Mouse (Mus musculus): ENCODE results near the gene Crtc3. TPM values are rescaled to one million over a fixed set of nuclear protein-coding genes. Genes with fewer than 3 reads are reported as not detected.

Crtc3 gene
- polyA plus RNA-seq, 1 experiment from 2014 or later, result 18.5 TPM

DNA sequence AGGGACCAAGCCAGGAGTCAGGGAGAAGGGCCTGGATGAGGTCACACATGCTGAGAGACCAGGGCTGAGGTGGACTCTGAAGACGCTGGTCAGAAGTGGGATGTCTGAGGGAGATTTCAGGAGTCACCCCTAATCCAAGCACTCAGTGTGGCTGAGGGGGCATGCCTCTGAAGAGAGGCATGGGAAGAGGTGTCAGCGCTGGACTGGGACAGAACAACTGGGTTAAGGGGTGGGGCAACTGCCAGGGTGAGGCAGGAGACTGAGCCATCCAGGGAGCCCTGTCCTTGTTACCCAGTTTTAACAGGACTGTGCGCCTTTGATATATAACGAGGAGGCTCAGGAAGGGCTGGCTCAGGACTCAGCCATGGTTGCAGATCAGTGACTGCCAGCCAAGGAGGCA lies 102.5 kb downstream of the Crtc3 start:
- H3K4me2 ChIP-seq (ENCODE audit: low read length), result no peak overlapping the region
- peaks cover 30% of the 10 kb centered on the region for H3K36me3 ChIP-seq (ENCODE audit: control insufficient read depth, insufficient read depth, low read length)
- H3K9me3 ChIP-seq (ENCODE audit: control insufficient read depth, low read length), result no peaks in the 10 kb centered on the region
- WGBS, result 49% methylated on average over 4 of the region's 4 CpGs
- H3K4me1 ChIP-seq (ENCODE audit: control insufficient read depth in 2 of 2, insufficient read depth in 2 of 2, low read length in 2 of 2), result peaks cover 10 to 13% of the 10 kb centered on the region in 2 experiments
- H3K27ac ChIP-seq (replicated peaks in 1 of 2; ENCODE audit: control insufficient read depth in 1 of 2, insufficient read depth in 1 of 2, low read depth in 2 of 2, low read length in 2 of 2), result peak overlapping the region in 1 of 2 experiments; percentile 50; a peak in 1 of 4 replicates
- no peak for ATAC-seq (ENCODE audit: insufficient number of reproducible peaks, insufficient read depth, low FRiP score, low read depth)
- no peak overlapping the region for H3K9ac ChIP-seq (ENCODE audit: low read length)
- H3K27me3 ChIP-seq (ENCODE audit: control insufficient read depth, insufficient read depth, low read length), result no peaks in the 10 kb centered on the region
- no peak overlapping the region for H3K4me3 ChIP-seq (ENCODE audit: control insufficient read depth in 1 of 2, insufficient read depth in 1 of 2, low read depth in 1 of 2, low read length in 2 of 2)

DNA sequence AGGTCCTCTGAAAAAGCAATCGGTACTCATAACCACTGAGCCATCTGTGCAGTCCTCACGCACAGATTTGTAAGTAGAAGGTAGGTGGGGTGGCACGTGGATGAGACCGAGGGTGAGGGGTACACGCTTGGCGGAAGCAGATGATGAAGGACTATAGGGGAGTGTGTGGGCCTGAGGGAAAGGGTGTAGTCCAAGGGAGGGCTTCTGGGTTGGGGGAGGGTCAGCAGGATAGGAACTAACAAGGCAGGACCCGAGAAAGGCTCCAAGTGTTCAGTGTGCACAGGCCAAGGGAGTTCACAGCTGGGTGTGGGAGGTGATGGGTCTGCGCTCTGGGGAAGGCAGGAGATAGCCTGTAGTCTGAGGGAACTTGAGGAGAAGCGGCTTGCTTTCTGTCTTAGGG lies 103.3 kb downstream of the Crtc3 start:
- Histone ChIP-seq H3K4me3 (ENCODE audit: control insufficient read depth in 1 of 2, insufficient read depth in 1 of 2, low read depth in 1 of 2, low read length in 2 of 2) (no peak overlapping the region), H3K4me1 (ENCODE audit: control insufficient read depth in 2 of 2, insufficient read depth in 2 of 2, low read length in 2 of 2) (peaks cover 10 to 17% of the 10 kb centered on the region in 2 experiments), H3K4me2 (ENCODE audit: low read length) (no peak overlapping the region), H3K36me3 (ENCODE audit: control insufficient read depth, insufficient read depth, low read length) (peaks cover 22% of the 10 kb centered on the region), H3K9ac (ENCODE audit: low read length) (no peak overlapping the region), H3K27me3 (ENCODE audit: control insufficient read depth, insufficient read depth, low read length) (no peaks in the 10 kb centered on the region), H3K9me3 (ENCODE audit: control insufficient read depth, low read length) (no peaks in the 10 kb centered on the region), H3K27ac (replicated peaks in 1 of 2; ENCODE audit: control insufficient read depth in 1 of 2, insufficient read depth in 1 of 2, low read depth in 2 of 2, low read length in 2 of 2) (no peak overlapping the region)
- WGBS, result 82% methylated on average over 9 of the region's 9 CpGs
- ATAC-seq (ENCODE audit: insufficient number of reproducible peaks, insufficient read depth, low FRiP score, low read depth), result no peak

DNA sequence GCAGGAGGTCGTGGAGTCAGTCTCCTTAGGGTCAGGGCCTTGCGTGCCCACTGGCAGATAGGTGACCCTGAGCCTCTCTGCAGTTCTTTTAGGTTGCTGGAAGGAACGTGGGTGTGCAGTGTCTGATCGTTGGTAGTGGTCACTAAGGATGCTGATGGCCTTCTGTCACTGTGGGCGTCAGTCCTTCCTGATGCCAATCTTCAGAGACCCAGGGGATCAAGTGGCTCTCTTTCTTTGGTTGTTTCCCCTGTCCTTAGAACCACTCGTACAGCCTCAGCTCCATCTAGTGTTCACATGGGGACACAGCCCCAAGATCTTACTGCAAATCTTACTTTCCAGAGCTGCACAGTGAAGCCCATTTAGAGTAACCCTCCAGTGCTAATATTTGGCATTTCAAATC lies 104.7 kb downstream of the Crtc3 start:
- Histone ChIP-seq H3K36me3 (ENCODE audit: control insufficient read depth, insufficient read depth, low read length) (peaks cover 8% of the 10 kb centered on the region), H3K9me3 (ENCODE audit: control insufficient read depth, low read length) (no peaks in the 10 kb centered on the region), H3K4me3 (ENCODE audit: control insufficient read depth in 1 of 2, insufficient read depth in 1 of 2, low read depth in 1 of 2, low read length in 2 of 2) (no peak overlapping the region), H3K27me3 (ENCODE audit: control insufficient read depth, insufficient read depth, low read length) (no peaks in the 10 kb centered on the region), H3K27ac (replicated peaks in 1 of 2; ENCODE audit: control insufficient read depth in 1 of 2, insufficient read depth in 1 of 2, low read depth in 2 of 2, low read length in 2 of 2) (no peak overlapping the region), H3K4me2 (ENCODE audit: low read length) (no peak overlapping the region), H3K9ac (ENCODE audit: low read length) (no peak overlapping the region), H3K4me1 (ENCODE audit: control insufficient read depth in 2 of 2, insufficient read depth in 2 of 2, low read length in 2 of 2) (peaks cover 10 to 17% of the 10 kb centered on the region in 2 experiments)
- 33% methylated on average over 6 of the region's 6 CpGs for WGBS
- no peak for ATAC-seq (ENCODE audit: insufficient number of reproducible peaks, insufficient read depth, low FRiP score, low read depth)

DNA sequence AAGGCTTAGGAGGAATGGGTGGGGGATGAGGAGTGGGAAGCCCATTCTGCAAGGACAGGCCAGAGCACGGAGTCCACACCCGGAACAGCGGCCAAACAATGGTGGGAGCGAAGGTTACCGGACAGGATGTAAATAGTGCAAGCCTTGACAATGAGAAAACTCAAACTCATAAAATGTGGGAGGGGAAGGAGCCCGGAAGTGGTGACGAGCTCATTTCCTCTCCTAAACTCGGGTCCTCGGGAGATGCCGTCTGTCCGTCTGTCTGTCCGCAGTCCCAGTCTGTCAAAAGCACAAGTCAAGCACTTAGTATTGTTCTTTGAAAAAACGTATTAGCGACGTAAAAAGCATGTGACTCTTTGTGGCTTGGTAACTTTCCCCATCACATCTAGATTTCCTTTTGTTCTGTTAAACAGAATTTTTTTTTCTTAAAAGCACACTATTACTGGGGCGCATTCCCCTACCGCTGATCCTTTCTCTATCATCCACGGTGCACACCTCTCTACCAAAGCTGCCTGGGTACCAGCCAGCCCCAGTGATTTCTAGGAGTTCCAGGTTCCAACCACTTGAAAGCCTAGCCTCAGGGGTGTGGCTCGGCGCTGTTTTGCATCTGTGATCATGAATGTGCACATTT lies 105.7 kb downstream of the Crtc3 start:
- no peaks in the 10 kb centered on the region for H3K9me3 ChIP-seq (ENCODE audit: control insufficient read depth, low read length)

DNA sequence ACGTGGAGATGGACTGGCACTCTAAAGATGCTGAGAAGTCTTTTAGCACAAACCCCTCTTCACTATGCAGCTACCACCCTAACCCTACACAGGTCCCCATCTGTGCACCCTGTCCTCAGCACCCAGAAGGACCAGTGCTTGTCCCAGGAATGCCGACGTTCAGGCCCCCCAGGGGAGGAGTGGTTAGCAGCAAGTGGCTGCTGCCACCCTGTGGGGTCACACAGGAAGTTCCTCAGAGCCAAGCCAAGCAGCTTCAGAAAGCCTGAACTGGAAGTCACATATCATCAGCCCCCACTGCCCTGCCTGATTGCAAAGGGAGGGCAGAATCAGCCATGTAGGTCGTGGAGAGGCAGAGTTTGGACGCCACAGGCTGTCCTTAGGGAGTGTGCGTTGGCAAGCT lies 108.3 kb downstream of the Crtc3 start:
- H3K9ac ChIP-seq (ENCODE audit: low read length), result no peak overlapping the region

More for the DNA sequence above, 105.7 kb downstream of the Crtc3 start:
- no peak overlapping the region for H3K4me3 ChIP-seq (ENCODE audit: control insufficient read depth in 1 of 2, insufficient read depth in 1 of 2, low read depth in 1 of 2, low read length in 2 of 2)
- ATAC-seq (ENCODE audit: insufficient number of reproducible peaks, insufficient read depth, low FRiP score, low read depth), result 0 out of 2 replicates have a peak, but pooled peaks have one; percentile 42
- no peaks in the 10 kb centered on the region for H3K36me3 ChIP-seq (ENCODE audit: control insufficient read depth, insufficient read depth, low read length)
- WGBS, result 54% methylated on average over 20 of the region's 20 CpGs
- no peaks in the 10 kb centered on the region; the same call in 1 of the 2 replicates for H3K27me3 ChIP-seq (ENCODE audit: control insufficient read depth, insufficient read depth, low read length)
- H3K27ac ChIP-seq (replicated peaks in 1 of 2; ENCODE audit: control insufficient read depth in 1 of 2, insufficient read depth in 1 of 2, low read depth in 2 of 2, low read length in 2 of 2), result peak overlapping the region; percentile 33 to 42; a peak in 3 of 4 replicates
- peak overlapping the region; percentile 36 for H3K4me2 ChIP-seq (ENCODE audit: low read length)
- H3K9ac ChIP-seq (ENCODE audit: low read length), result peak overlapping the region; percentile 21
- peaks cover 10 to 17% of the 10 kb centered on the region in 2 experiments for H3K4me1 ChIP-seq (ENCODE audit: control insufficient read depth in 2 of 2, insufficient read depth in 2 of 2, low read length in 2 of 2)

DNA sequence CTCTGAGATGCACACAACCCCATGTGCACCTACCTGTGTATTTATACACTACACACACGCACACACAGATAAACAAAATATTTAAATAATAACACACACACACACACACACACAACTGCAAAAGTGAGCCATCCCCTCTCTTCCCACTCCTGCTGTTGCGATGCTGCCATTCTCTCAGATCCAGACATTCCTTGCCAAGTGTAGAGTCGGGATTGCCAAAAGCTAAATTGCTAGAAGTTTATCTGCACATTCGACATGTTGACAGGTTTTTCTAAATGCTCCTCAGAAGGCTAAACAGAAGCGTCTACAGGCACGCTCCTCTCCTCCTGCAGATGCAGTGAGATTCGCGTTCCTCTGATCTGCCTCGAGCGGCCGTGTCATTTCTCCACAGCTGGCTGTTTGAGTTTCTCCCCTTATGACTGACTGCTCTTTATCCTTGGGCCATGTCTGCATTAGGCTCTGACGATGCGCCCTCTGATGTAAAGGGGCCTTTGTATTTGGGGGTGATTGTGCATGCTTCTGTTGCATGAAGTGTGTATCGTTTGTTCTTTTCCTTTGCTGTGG lies 111.2 kb downstream of the Crtc3 start:
- peaks cover 0 to 4% of the 10 kb centered on the region in 2 experiments; a peak in 1 of 4 replicates for H3K4me1 ChIP-seq (ENCODE audit: control insufficient read depth in 2 of 2, insufficient read depth in 2 of 2, low read length in 2 of 2)
- peaks cover 3% of the 10 kb centered on the region; the same call in 1 of the 2 replicates for H3K27me3 ChIP-seq (ENCODE audit: control insufficient read depth, insufficient read depth, low read length)
- no peak overlapping the region for H3K27ac ChIP-seq (replicated peaks in 1 of 2; ENCODE audit: control insufficient read depth in 1 of 2, insufficient read depth in 1 of 2, low read depth in 2 of 2, low read length in 2 of 2)
- no peak overlapping the region; the same call in 1 of the 2 replicates for H3K4me2 ChIP-seq (ENCODE audit: low read length)
- no peak for ATAC-seq (ENCODE audit: insufficient number of reproducible peaks, insufficient read depth, low FRiP score, low read depth)
- H3K9ac ChIP-seq (ENCODE audit: low read length), result no peak overlapping the region
- H3K9me3 ChIP-seq (ENCODE audit: control insufficient read depth, low read length), result no peaks in the 10 kb centered on the region
- H3K36me3 ChIP-seq (ENCODE audit: control insufficient read depth, insufficient read depth, low read length), result no peaks in the 10 kb centered on the region
- H3K4me3 ChIP-seq (ENCODE audit: control insufficient read depth in 1 of 2, insufficient read depth in 1 of 2, low read depth in 1 of 2, low read length in 2 of 2), result no peak overlapping the region
- WGBS, result 43% methylated on average over 14 of the region's 14 CpGs

More for the DNA sequence above, 108.3 kb downstream of the Crtc3 start:
- no peak for ATAC-seq (ENCODE audit: insufficient number of reproducible peaks, insufficient read depth, low FRiP score, low read depth)
- Histone ChIP-seq H3K4me1 (ENCODE audit: control insufficient read depth in 2 of 2, insufficient read depth in 2 of 2, low read length in 2 of 2) (peaks cover 0 to 4% of the 10 kb centered on the region in 2 experiments; a peak in 1 of 4 replicates), H3K9me3 (ENCODE audit: control insufficient read depth, low read length) (no peaks in the 10 kb centered on the region), H3K36me3 (ENCODE audit: control insufficient read depth, insufficient read depth, low read length) (no peaks in the 10 kb centered on the region), H3K4me3 (ENCODE audit: control insufficient read depth in 1 of 2, insufficient read depth in 1 of 2, low read depth in 1 of 2, low read length in 2 of 2) (no peak overlapping the region), H3K27ac (replicated peaks in 1 of 2; ENCODE audit: control insufficient read depth in 1 of 2, insufficient read depth in 1 of 2, low read depth in 2 of 2, low read length in 2 of 2) (no peak overlapping the region), H3K4me2 (ENCODE audit: low read length) (no peak overlapping the region), H3K27me3 (ENCODE audit: control insufficient read depth, insufficient read depth, low read length) (peaks cover 3% of the 10 kb centered on the region; the same call in 1 of the 2 replicates)
- 23% methylated on average over 6 of the region's 6 CpGs for WGBS

DNA sequence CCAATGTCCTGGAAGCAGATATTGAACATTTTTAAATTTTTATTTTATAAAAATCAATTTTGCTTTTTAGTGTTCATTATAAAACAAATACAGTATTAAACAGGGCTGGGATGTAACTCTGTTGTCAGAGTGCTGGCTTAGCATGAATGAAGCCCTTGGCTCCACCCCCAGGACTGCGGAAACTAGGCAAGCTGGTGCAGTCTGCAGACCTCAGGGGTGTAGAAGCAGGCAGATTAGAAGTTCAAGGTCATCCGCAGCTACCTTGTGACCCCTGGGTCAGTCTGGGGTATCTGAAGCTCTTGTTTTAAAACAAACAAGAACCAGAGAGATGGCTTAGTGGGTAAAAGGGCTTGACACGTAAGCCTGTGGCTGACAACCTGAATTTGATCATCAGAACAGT lies 112.1 kb downstream of the Crtc3 start:
- H3K27me3 ChIP-seq (ENCODE audit: control insufficient read depth, insufficient read depth, low read length), result peaks cover 3% of the 10 kb centered on the region; the same call in 1 of the 2 replicates
- no peak overlapping the region for H3K4me3 ChIP-seq (ENCODE audit: control insufficient read depth in 1 of 2, insufficient read depth in 1 of 2, low read depth in 1 of 2, low read length in 2 of 2)
- no peak overlapping the region for H3K27ac ChIP-seq (replicated peaks in 1 of 2; ENCODE audit: control insufficient read depth in 1 of 2, insufficient read depth in 1 of 2, low read depth in 2 of 2, low read length in 2 of 2)
- WGBS, result 63% methylated on average over 3 of the region's 3 CpGs
- no peaks in the 10 kb centered on the region for H3K36me3 ChIP-seq (ENCODE audit: control insufficient read depth, insufficient read depth, low read length)
- no peaks in the 10 kb centered on the region for H3K9me3 ChIP-seq (ENCODE audit: control insufficient read depth, low read length)
- no peak overlapping the region for H3K4me2 ChIP-seq (ENCODE audit: low read length)
- peaks cover 0 to 4% of the 10 kb centered on the region in 2 experiments; a peak in 1 of 4 replicates for H3K4me1 ChIP-seq (ENCODE audit: control insufficient read depth in 2 of 2, insufficient read depth in 2 of 2, low read length in 2 of 2)
- no peak for ATAC-seq (ENCODE audit: insufficient number of reproducible peaks, insufficient read depth, low FRiP score, low read depth)
- H3K9ac ChIP-seq (ENCODE audit: low read length), result 0 out of 2 replicates have a peak overlapping the region, but pooled peaks have one; percentile 1
